Mouse (Mus musculus) hindbrain, embryonic 14.5 days (tissue): ENCODE results near the gene Cpsf6. TPM values are rescaled to one million over a fixed set of nuclear protein-coding genes. Genes with fewer than 3 reads are reported as not detected.

Experiments used
- ATAC-seq: fragments of 200-750 bp; cut with Nextera tagmentation; 2 replicates; pipeline ENCODE4 v1.8.0; 2017; ENCODE audit warnings: moderate number of reproducible peaks, mild to moderate bottlenecking, moderate TSS enrichment, moderate library complexity; ENCODE audit not compliant: low FRiP score
- DNase-seq: peaks from one replicate; pipeline ENCODE4 v3.0.0-alpha.2; 2015; ENCODE audit warnings: low spot score
- H3K27ac ChIP-seq: fragments of 300-500 bp; sonication (generic); 2 replicates; pipeline ENCODE4 v1.5.1; 2014; ENCODE audit warnings: mild to moderate bottlenecking, moderate library complexity
- H3K27me3 ChIP-seq: fragments of 300-500 bp; sonication (generic); 2 replicates; pipeline ENCODE4 v1.6.1; 2014; ENCODE audit warnings: mild to moderate bottlenecking, low read length, mixed read lengths; ENCODE audit not compliant: control insufficient read depth, insufficient read depth
- H3K36me3 ChIP-seq: fragments of 300-500 bp; sonication (generic); replicated peaks from 2 replicates; pipeline ENCODE4 v1.6.1; 2014; ENCODE audit not compliant: control insufficient read depth, insufficient read depth
- H3K4me1 ChIP-seq: fragments of 300-500 bp; sonication (generic); replicated peaks from 2 replicates; pipeline ENCODE4 v1.6.1; 2014; ENCODE audit warnings: antibody characterized with exemption, low read length, mixed read lengths; ENCODE audit not compliant: control insufficient read depth, insufficient read depth
- H3K4me2 ChIP-seq: fragments of 300-500 bp; sonication (generic); replicated peaks from 2 replicates; pipeline ENCODE4 v1.6.1; 2014; ENCODE audit warnings: mild to moderate bottlenecking, moderate library complexity
- H3K4me3 ChIP-seq: fragments of 300-500 bp; sonication (generic); replicated peaks from 2 replicates; pipeline ENCODE4 v1.5.1; 2014; ENCODE audit warnings: mild to moderate bottlenecking, low read length
- H3K9ac ChIP-seq: fragments of 300-500 bp; sonication (generic); 2 replicates; pipeline ENCODE4 v1.6.1; 2014
- H3K9me3 ChIP-seq: fragments of 300-500 bp; sonication (generic); 2 replicates; pipeline ENCODE4 v1.6.1; 2016; ENCODE audit warnings: low read length; ENCODE audit not compliant: control insufficient read depth
- WGBS: fragments of 180-500 bp; shearing (Covaris S2); extraction: QIAGEN DNeasy Blood & Tissue Kit; methylation state at CpG from one replicate; pipeline ENCODE4 v1.1.7; 2014; 5-methylcytosine and 5-hydroxymethylcytosine counted together
- polyA plus RNA-seq: library from polyadenylated mRNA; unstranded; fragments of >200 nt; fragmentation: Nextera tagmentation; extraction: Ambion mirVana; gene quantifications from 2 replicates; pipeline ENCODE4 v1.2.1, GENCODE M21; 2014

Gene Cpsf6
- polyA plus RNA-seq, 1 experiment from 2014 or later = 152 TPM

- Histone ChIP-seq H3K4me1 (0 out of 2 replicates have a peak, but pooled peaks cover 3% of the 10 kb centered on the region), H3K27ac (no peak overlapping the region), H3K9me3 (no peaks in the 10 kb centered on the region), H3K4me3 (no peak overlapping the region), H3K4me2 (no peak overlapping the region), H3K36me3 (no peaks in the 10 kb centered on the region), H3K9ac (no peak overlapping the region), H3K27me3 (no peaks in the 10 kb centered on the region)
- ATAC-seq = no peak
- 80% methylated on average over 7 of the region's 7 CpGs for WGBS
- no peak for DNase-seq
Measured at GRCm38 (mm10) chr10:117408545-117409372, 28.9 kb upstream of the Cpsf6 start.

- ATAC-seq = no peak
- 84% methylated on average over 4 of the region's 4 CpGs for WGBS
- no peak overlapping the region for H3K9ac ChIP-seq
Measured at GRCm38 (mm10) chr10:117407734-117408288, 28.0 kb upstream of the Cpsf6 start.

GRCm38 (mm10) chr10:117406843-117407733 is 27.3 kb upstream of the Cpsf6 start:
- Histone ChIP-seq H3K36me3 (no peaks in the 10 kb centered on the region), H3K4me2 (no peak overlapping the region), H3K9me3 (no peaks in the 10 kb centered on the region), H3K27ac (no peak overlapping the region), H3K27me3 (no peaks in the 10 kb centered on the region), H3K4me3 (no peak overlapping the region), H3K4me1 (no peaks in the 10 kb centered on the region), H3K9ac (no peak overlapping the region)
- ATAC-seq (no peak), DNase-seq (no peak)
- WGBS = 87% methylated on average over 8 of the region's 8 CpGs

More at GRCm38 (mm10) chr10:117407734-117408288, 28.0 kb upstream of the Cpsf6 start:
- H3K27ac ChIP-seq = no peak overlapping the region
- no peaks in the 10 kb centered on the region for H3K27me3 ChIP-seq
- DNase-seq = no peak
- no peak overlapping the region for H3K4me3 ChIP-seq
- no peaks in the 10 kb centered on the region for H3K4me1 ChIP-seq
- H3K9me3 ChIP-seq = no peaks in the 10 kb centered on the region
- H3K4me2 ChIP-seq = no peak overlapping the region
- H3K36me3 ChIP-seq = no peaks in the 10 kb centered on the region

GRCm38 (mm10) chr10:117406283-117406588 is 26.4 kb upstream of the Cpsf6 start:
- H3K36me3 ChIP-seq = no peaks in the 10 kb centered on the region
- ATAC-seq = no peak
- H3K4me1 ChIP-seq = no peaks in the 10 kb centered on the region
- no peaks in the 10 kb centered on the region for H3K27me3 ChIP-seq
- 90% methylated on average over 5 of the region's 5 CpGs for WGBS
- H3K9ac ChIP-seq = no peak overlapping the region
- H3K4me2 ChIP-seq = no peak overlapping the region
- no peaks in the 10 kb centered on the region for H3K9me3 ChIP-seq
- DNase-seq = no peak
- no peak overlapping the region for H3K27ac ChIP-seq
- H3K4me3 ChIP-seq = no peak overlapping the region

- DNase-seq (no peak), ATAC-seq (no peak)
- H3K27ac ChIP-seq = no peak overlapping the region
- H3K36me3 ChIP-seq = no peaks in the 10 kb centered on the region
- no peak overlapping the region for H3K4me3 ChIP-seq
- no peak overlapping the region for H3K4me2 ChIP-seq
- no peak overlapping the region for H3K9ac ChIP-seq
- 89% methylated on average over 6 of the region's 6 CpGs for WGBS
- H3K27me3 ChIP-seq = no peaks in the 10 kb centered on the region
- H3K9me3 ChIP-seq = no peaks in the 10 kb centered on the region
- no peaks in the 10 kb centered on the region for H3K4me1 ChIP-seq
Measured at GRCm38 (mm10) chr10:117405526-117406282, 25.9 kb upstream of the Cpsf6 start.

GRCm38 (mm10) chr10:117404384-117404783 is 24.6 kb upstream of the Cpsf6 start:
- Histone ChIP-seq H3K4me3 (no peak overlapping the region), H3K9me3 (no peaks in the 10 kb centered on the region), H3K4me1 (no peaks in the 10 kb centered on the region), H3K9ac (no peak overlapping the region), H3K36me3 (no peaks in the 10 kb centered on the region), H3K4me2 (no peak overlapping the region), H3K27me3 (no peaks in the 10 kb centered on the region), H3K27ac (no peak overlapping the region)
- 90% methylated on average over 6 of the region's 6 CpGs for WGBS
- ATAC-seq (no peak), DNase-seq (no peak)

GRCm38 (mm10) chr10:117403344-117403953 is 23.6 kb upstream of the Cpsf6 start:
- no peaks in the 10 kb centered on the region for H3K27me3 ChIP-seq
- no peak overlapping the region for H3K4me3 ChIP-seq
- 39% methylated on average over 15 of the region's 15 CpGs for WGBS
- DNase-seq = peak; percentile 40
- H3K36me3 ChIP-seq = no peaks in the 10 kb centered on the region
- no peak overlapping the region for H3K27ac ChIP-seq
- no peaks in the 10 kb centered on the region for H3K9me3 ChIP-seq
- peak overlapping the region; percentile 19; the same call in 1 of the 2 replicates for H3K4me2 ChIP-seq
- H3K4me1 ChIP-seq = no peaks in the 10 kb centered on the region
- no peak for ATAC-seq
- H3K9ac ChIP-seq = no peak overlapping the region

GRCm38 (mm10) chr10:117402403-117403333 is 22.9 kb upstream of the Cpsf6 start:
- ATAC-seq (no peak), DNase-seq (no peak)
- H3K4me2 ChIP-seq = peak overlapping the region; percentile 19; the same call in 1 of the 2 replicates
- H3K4me3 ChIP-seq = no peak overlapping the region
- no peak overlapping the region for H3K27ac ChIP-seq
- H3K27me3 ChIP-seq = no peaks in the 10 kb centered on the region
- no peaks in the 10 kb centered on the region for H3K4me1 ChIP-seq
- WGBS = 70% methylated on average over 20 of the region's 20 CpGs
- H3K9me3 ChIP-seq = no peaks in the 10 kb centered on the region
- H3K36me3 ChIP-seq = no peaks in the 10 kb centered on the region
- H3K9ac ChIP-seq = no peak overlapping the region
